Mouse (Mus musculus) ES-E14 (cell line): ENCODE results near the gene 2210011C24Rik.

Source experiments
- CHD2 ChIP-seq: IDR thresholded peaks from 2 replicates; pipeline ENCODE4 v1.6.1; 2014; ENCODE audit warnings: mild to moderate bottlenecking, low read depth, low read length, inconsistent platforms
- HCFC1 ChIP-seq: IDR thresholded peaks from 2 replicates; pipeline ENCODE4 v1.6.1; 2012; ENCODE audit warnings: low read length, inconsistent platforms, borderline replicate concordance; ENCODE audit not compliant: insufficient read depth
- MAFK ChIP-seq: IDR thresholded peaks from 2 replicates; pipeline ENCODE4 v1.6.1; 2014; ENCODE audit warnings: mild to moderate bottlenecking, low read depth, low read length, inconsistent platforms; ENCODE audit not compliant: insufficient read depth
- ZC3H11A ChIP-seq: IDR thresholded peaks from 2 replicates; pipeline ENCODE4 v1.6.1; 2012; ENCODE audit warnings: low read depth, mild to moderate bottlenecking, inconsistent platforms, low read length, borderline replicate concordance

DNA sequence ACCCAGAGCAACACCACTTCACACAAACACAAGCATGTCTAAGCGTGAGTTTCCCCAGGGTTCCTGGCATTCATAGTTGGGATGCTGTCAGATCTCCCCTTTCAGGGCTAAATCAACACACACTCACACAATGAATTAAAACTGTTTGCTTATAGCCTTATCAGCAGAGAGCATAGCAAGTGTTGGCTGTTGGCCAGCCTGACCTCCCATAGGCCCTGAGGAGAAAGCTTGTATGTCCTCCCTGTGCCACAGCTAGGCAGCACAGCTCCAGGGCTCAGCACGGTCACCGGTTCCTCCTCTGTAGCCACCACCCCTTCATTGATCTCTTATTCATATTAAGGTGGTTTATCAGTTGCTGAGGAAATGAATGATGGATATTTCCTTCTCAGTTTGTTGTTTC is 40.8 kb upstream of the 2210011C24Rik start:
- TF ChIP-seq MAFK = no peak
- TF ChIP-seq CHD2 = no peak
- TF ChIP-seq ZC3H11A = no peak
- no peak for TF ChIP-seq HCFC1
